Mouse (Mus musculus) lung, adult 2 months (tissue): ENCODE results near the gene Casp7.

Source experiments
- CTCF ChIP-seq: fragments of 200-500 bp; IDR thresholded peaks from 2 replicates; pipeline ENCODE4 v1.5.1; 2011; ENCODE audit warnings: mild to moderate bottlenecking, low read length, control low read depth; ENCODE audit not compliant: insufficient read depth
- POLR2A ChIP-seq: fragments of 200-500 bp; IDR thresholded peaks from 2 replicates; pipeline ENCODE4 v1.6.1; 2011; ENCODE audit warnings: low read depth, mild to moderate bottlenecking, control low read depth, low read length, borderline replicate concordance; ENCODE audit errors: extremely low read depth

- TF ChIP-seq POLR2A (no peak), CTCF (no peak)
Observed at GRCm38 (mm10) chr19:56466486-56466885, 69.6 kb downstream of the Casp7 start.
